ENCODE assay signal across 8 mouse cellular contexts in genomic region chr10:5805731-5806307, GRCm38 (mm10). TPM values are rescaled to one million over a fixed set of nuclear protein-coding genes. Genes with fewer than 3 reads are reported as not detected.
DNase-seq lines count a peak whose midpoint lies in the region; ATAC-seq and TF ChIP-seq lines count a peak whose summit lies in the region.

No protein-coding gene starts in this region.

- TF ChIP-seq EP300 in ES-Bruce4 (IDR thresholded peaks at IDR 0.05; ENCODE audit: insufficient read depth, low read depth, low read length): peak; percentile 83

- peak; percentile 90 for DNase-seq in c-Kit-positive CD71-positive TER-119-negative erythroid progenitor cells, embryonic 14.5 days (ENCODE audit: low read depth)
- peak; percentile 96 for DNase-seq in forebrain, embryonic 10.5 days (ENCODE audit: extremely low spot score, low spot score)
- peak; percentile 97 for DNase-seq in kidney, postnatal 14 days
- peak; percentile 97 for DNase-seq in liver, embryonic 13.5 days
- peak; percentile 97 for DNase-seq in natural killer cell, adult 2 months (ENCODE audit: low spot score in 2 of 2)

- H3K27ac ChIP-seq in ES-Bruce4 (ENCODE audit: insufficient read depth, low read length): peak overlapping the region; percentile 78
- H3K27ac ChIP-seq in forebrain, embryonic 10.5 days: peak overlapping the region; percentile 98
- H3K27ac ChIP-seq in heart, embryonic 15.5 days: peak overlapping the region; percentile 95
- peak overlapping the region; percentile 90 for H3K27ac ChIP-seq in liver, embryonic 13.5 days
- peak overlapping the region; percentile 92 for H3K27ac ChIP-seq in stomach, embryonic 15.5 days

- no peaks in the 10 kb centered on the region for H3K27me3 ChIP-seq in ES-Bruce4 (ENCODE audit: control insufficient read depth, insufficient read depth, low read length, poor library complexity, severe bottlenecking)
- no peaks in the 10 kb centered on the region for H3K27me3 ChIP-seq in forebrain, embryonic 10.5 days (ENCODE audit: poor library complexity, severe bottlenecking)
- no peaks in the 10 kb centered on the region for H3K27me3 ChIP-seq in heart, embryonic 15.5 days
- H3K27me3 ChIP-seq in liver, embryonic 13.5 days: no peaks in the 10 kb centered on the region
- no peaks in the 10 kb centered on the region for H3K27me3 ChIP-seq in stomach, embryonic 15.5 days (replicated peaks)

- H3K4me2 ChIP-seq in heart, embryonic 15.5 days: peak overlapping the region; percentile 89
- peak overlapping the region; percentile 78 for H3K4me2 ChIP-seq in liver, embryonic 13.5 days
- H3K4me2 ChIP-seq in stomach, embryonic 15.5 days: peak overlapping the region; percentile 90

- peak; percentile 57 for TF ChIP-seq POLR2A in ES-Bruce4 (IDR thresholded peaks at IDR 0.05; ENCODE audit: insufficient read depth, low read length)

- H3K9me3 ChIP-seq in ES-Bruce4 (replicated peaks; ENCODE audit: control insufficient read depth, insufficient read depth, low read length, poor library complexity, severe bottlenecking): no peaks in the 10 kb centered on the region
- H3K9me3 ChIP-seq in forebrain, embryonic 10.5 days: no peaks in the 10 kb centered on the region
- H3K9me3 ChIP-seq in heart, embryonic 15.5 days (replicated peaks): no peaks in the 10 kb centered on the region
- no peaks in the 10 kb centered on the region for H3K9me3 ChIP-seq in liver, embryonic 13.5 days (replicated peaks)
- no peaks in the 10 kb centered on the region for H3K9me3 ChIP-seq in stomach, embryonic 15.5 days

- peaks cover 29% of the 10 kb centered on the region for H3K36me3 ChIP-seq in ES-Bruce4 (ENCODE audit: control insufficient read depth, insufficient read depth, low read length, poor library complexity, severe bottlenecking)
- H3K36me3 ChIP-seq in forebrain, embryonic 10.5 days (replicated peaks): peaks cover 26% of the 10 kb centered on the region
- H3K36me3 ChIP-seq in heart, embryonic 15.5 days: peaks cover 9% of the 10 kb centered on the region
- peaks cover 30% of the 10 kb centered on the region for H3K36me3 ChIP-seq in liver, embryonic 13.5 days
- H3K36me3 ChIP-seq in stomach, embryonic 15.5 days: 0 out of 2 replicates have a peak, but pooled peaks cover 3% of the 10 kb centered on the region

- ATAC-seq in heart, embryonic 15.5 days (replicated peaks; ENCODE audit: insufficient number of reproducible peaks, insufficient read depth, low FRiP score, low read depth): peak; percentile 94
- peak; percentile 88 for ATAC-seq in liver, embryonic 13.5 days (ENCODE audit: low read depth)
- peak; percentile 93 for ATAC-seq in stomach, embryonic 15.5 days (ENCODE audit: insufficient read depth, low FRiP score, low read depth)

- H3K4me1 ChIP-seq in ES-Bruce4 (ENCODE audit: control insufficient read depth, insufficient read depth, low read length): no peaks in the 10 kb centered on the region
- peaks cover 37% of the 10 kb centered on the region for H3K4me1 ChIP-seq in forebrain, embryonic 10.5 days
- peaks cover 32% of the 10 kb centered on the region for H3K4me1 ChIP-seq in heart, embryonic 15.5 days (replicated peaks)
- H3K4me1 ChIP-seq in liver, embryonic 13.5 days (replicated peaks): peaks cover 53% of the 10 kb centered on the region
- H3K4me1 ChIP-seq in stomach, embryonic 15.5 days: peaks cover 8% of the 10 kb centered on the region

- no peak for TF ChIP-seq CTCF in ES-Bruce4 (IDR thresholded peaks at IDR 0.05; ENCODE audit: low read depth, low read length)

- H3K4me3 ChIP-seq in ES-Bruce4 (ENCODE audit: low read depth, low read length): peak overlapping the region; percentile 78
- H3K4me3 ChIP-seq in forebrain, embryonic 10.5 days: peak overlapping the region; percentile 87
- H3K4me3 ChIP-seq in heart, embryonic 15.5 days: peak overlapping the region; percentile 63
- H3K4me3 ChIP-seq in liver, embryonic 13.5 days (replicated peaks): peak overlapping the region; percentile 98
- H3K4me3 ChIP-seq in stomach, embryonic 15.5 days (replicated peaks): peak overlapping the region; percentile 72

- peak overlapping the region; percentile 82 for H3K9ac ChIP-seq in ES-Bruce4 (ENCODE audit: low read depth, poor library complexity, severe bottlenecking)
- H3K9ac ChIP-seq in heart, embryonic 15.5 days: peak overlapping the region; percentile 60
- H3K9ac ChIP-seq in liver, embryonic 13.5 days: peak overlapping the region; percentile 78
- H3K9ac ChIP-seq in stomach, embryonic 15.5 days: peak overlapping the region; percentile 50

- under 1% methylated on average over 43 of the region's 43 CpGs for WGBS in forebrain, embryonic 10.5 days
- under 1% methylated on average over 43 of the region's 43 CpGs for WGBS in heart, embryonic 15.5 days
- under 1% methylated on average over 43 of the region's 43 CpGs for WGBS in liver, embryonic 13.5 days (ENCODE audit: insufficient replicate concordance)
- under 1% methylated on average over 43 of the region's 43 CpGs for WGBS in stomach, embryonic 15.5 days

RNA-seq across cellular contexts. Expression of gene Fbxo5, which starts 0.4 kb away (rescaled TPM):
- 82.6 and 90.1 TPM in 2 replicates for polyA plus RNA-seq in ES-Bruce4 (2011; ENCODE audit: insufficient read depth, insufficient read length, low read depth, missing spikeins)
- 113 and 132 TPM in 2 replicates for polyA plus RNA-seq in forebrain, embryonic 10.5 days (2016; fragmentation: Nextera tagmentation; extraction: Ambion mirVana)
- polyA plus RNA-seq in heart, embryonic 15.5 days (2015; fragmentation: Nextera tagmentation; extraction: Ambion mirVana): 37.9 and 40.9 TPM in 2 replicates
- polyA plus RNA-seq in liver, embryonic 13.5 days (2015; fragmentation: Nextera tagmentation; extraction: Ambion mirVana): 88.6 and 107 TPM in 2 replicates
- 66.2 and 67.6 TPM in 2 replicates for polyA plus RNA-seq in stomach, embryonic 15.5 days (2015; fragmentation: Nextera tagmentation; extraction: Ambion mirVana)

RNA-seq across cellular contexts. Expression of gene Mtrf1l, which starts 17.9 kb away (rescaled TPM):
- 11.2 and 12.0 TPM in 2 replicates for polyA plus RNA-seq in ES-Bruce4 (2011; ENCODE audit: insufficient read depth, insufficient read length, low read depth, missing spikeins)
- 10.9 and 12.6 TPM in 2 replicates for polyA plus RNA-seq in forebrain, embryonic 10.5 days (2016; fragmentation: Nextera tagmentation; extraction: Ambion mirVana)
- polyA plus RNA-seq in heart, embryonic 15.5 days (2015; fragmentation: Nextera tagmentation; extraction: Ambion mirVana): 11.1 and 12.2 TPM in 2 replicates
- 7.1 and 7.4 TPM in 2 replicates for polyA plus RNA-seq in liver, embryonic 13.5 days (2015; fragmentation: Nextera tagmentation; extraction: Ambion mirVana)
- polyA plus RNA-seq in stomach, embryonic 15.5 days (2015; fragmentation: Nextera tagmentation; extraction: Ambion mirVana): 16.3 and 17.8 TPM in 2 replicates

Comparison
In these comparisons a context has a peak if more than half of its experiments do, and no peak if none do; other contexts are left out.
1. Peak in every context shown above with its lines: DNase-seq, ATAC-seq, H3K4me3 ChIP-seq and H3K27ac ChIP-seq.